Mouse (Mus musculus): ENCODE measurements at regions not wholly inside any gene's neighbourhood (a gene's known extent, or its start where the extent isn't known, plus 50 kb on each side); places are given as distances from the start of the nearest gene placed in this dataset.
A peak's percentile ranks its signal among the peaks of the same experiment; 100 is the strongest.

DNA sequence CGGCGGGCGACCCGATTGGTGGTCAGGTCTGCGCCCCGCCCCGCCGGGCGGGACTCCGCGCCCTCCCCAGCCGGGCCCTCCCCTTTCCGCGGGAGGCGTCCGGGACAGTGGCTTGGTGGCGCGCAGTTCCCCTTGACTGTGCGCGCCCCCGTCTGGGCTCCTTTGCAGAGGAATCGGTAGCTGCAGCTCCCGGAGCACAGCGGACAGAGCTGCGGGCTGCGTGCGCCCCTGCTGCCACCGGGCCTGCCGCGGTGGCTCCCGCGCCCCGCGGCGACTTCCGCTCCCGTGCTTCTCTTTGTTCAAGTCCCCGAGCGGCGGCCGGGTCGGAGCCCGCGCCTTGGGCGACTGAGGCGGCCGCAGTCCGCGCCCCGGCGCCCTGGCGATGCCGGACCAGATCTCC lies 566.6 kb upstream of the Gm21863 start:
- DNase-seq (ENCODE audit: low spot score in 2 of 2): peak; percentile 11 to 18
